Comparison of ENCODE assay signal across 8 mouse cellular contexts in genomic region chr4:134307367-134308072, GRCm38 (mm10). TPM values are rescaled to one million over a fixed set of nuclear protein-coding genes. Genes with fewer than 3 reads are reported as not detected.
DNase-seq lines count a peak whose midpoint lies in the region; ATAC-seq and TF ChIP-seq lines count a peak whose summit lies in the region.

No protein-coding gene starts in this region.

- H3K4me1 ChIP-seq in forebrain, embryonic 12.5 days, result peaks cover 10% of the 10 kb centered on the region
- H3K4me1 ChIP-seq in heart, embryonic 14.5 days (ENCODE audit: control insufficient read depth in 2 of 2, insufficient read depth in 2 of 2, low read length in 2 of 2), result peaks cover 9 to 21% of the 10 kb centered on the region in 2 experiments
- H3K4me1 ChIP-seq in liver, adult 2 months (ENCODE audit: control insufficient read depth, insufficient read depth, low read length), result peaks cover 4% of the 10 kb centered on the region
- no peaks in the 10 kb centered on the region; the same call in 1 of the 2 replicates for H3K4me1 ChIP-seq in midbrain, postnatal 0 days (ENCODE audit: insufficient read depth, low read length)

- H3K9me3 ChIP-seq in forebrain, embryonic 12.5 days, result no peaks in the 10 kb centered on the region
- no peaks in the 10 kb centered on the region for H3K9me3 ChIP-seq in heart, embryonic 14.5 days (ENCODE audit: control insufficient read depth, low read length)
- H3K9me3 ChIP-seq in midbrain, postnatal 0 days (ENCODE audit: low read length), result no peaks in the 10 kb centered on the region

- WGBS in forebrain, embryonic 12.5 days, result 25% methylated on average over 12 of the region's 12 CpGs
- 7% methylated on average over 12 of the region's 12 CpGs for WGBS in heart, embryonic 14.5 days
- 4% methylated on average over 12 of the region's 12 CpGs for WGBS in liver, adult 2 months
- 11% methylated on average over 12 of the region's 12 CpGs for WGBS in midbrain, postnatal 0 days

- no peaks in the 10 kb centered on the region for H3K79me2 ChIP-seq in liver, adult 2 months (ENCODE audit: control insufficient read depth, insufficient read depth, low read length)

- TF ChIP-seq CTCF in liver, adult 2 months (IDR thresholded peaks at IDR 0.05; ENCODE audit: low read depth, low read length), result peak; percentile 65
- peak; percentile 68 for TF ChIP-seq CTCF in midbrain, postnatal 0 days (IDR thresholded peaks at IDR 0.05)

- H3K4me2 ChIP-seq in forebrain, embryonic 12.5 days, result 0 out of 2 replicates have a peak overlapping the region, but pooled peaks have one; percentile 19
- peak overlapping the region; percentile 41 for H3K4me2 ChIP-seq in heart, embryonic 14.5 days (ENCODE audit: low read length)
- H3K4me2 ChIP-seq in midbrain, postnatal 0 days (ENCODE audit: low read depth, low read length, poor library complexity, severe bottlenecking), result peak overlapping the region; percentile 34

- no peaks in the 10 kb centered on the region for H3K27me3 ChIP-seq in forebrain, embryonic 12.5 days
- H3K27me3 ChIP-seq in heart, embryonic 14.5 days (ENCODE audit: control insufficient read depth, insufficient read depth, low read length), result no peaks in the 10 kb centered on the region
- no peaks in the 10 kb centered on the region for H3K27me3 ChIP-seq in liver, adult 2 months (ENCODE audit: control insufficient read depth, insufficient read depth, low read length)
- H3K27me3 ChIP-seq in midbrain, postnatal 0 days (ENCODE audit: insufficient read depth, low read length), result no peaks in the 10 kb centered on the region
- no peaks in the 10 kb centered on the region for H3K27me3 ChIP-seq in splenic B cell, adult 2 months (ENCODE audit: control insufficient read depth, insufficient read depth, low read length, poor library complexity, severe bottlenecking)

- no peak overlapping the region for H3K9ac ChIP-seq in forebrain, embryonic 12.5 days
- H3K9ac ChIP-seq in heart, embryonic 14.5 days (ENCODE audit: low read length), result no peak overlapping the region
- no peak overlapping the region for H3K9ac ChIP-seq in liver, adult 2 months (ENCODE audit: low read depth, low read length)
- no peak overlapping the region for H3K9ac ChIP-seq in midbrain, postnatal 0 days (replicated peaks; ENCODE audit: low read length, poor library complexity, severe bottlenecking)

- no peak for ATAC-seq in forebrain, embryonic 12.5 days (ENCODE audit: low FRiP score)
- ATAC-seq in heart, embryonic 14.5 days (ENCODE audit: insufficient number of reproducible peaks, insufficient read depth, low FRiP score, low read depth), result 0 out of 2 replicates have a peak, but pooled peaks have one; percentile 42
- ATAC-seq in midbrain, postnatal 0 days (ENCODE audit: low FRiP score), result peak; percentile 70

- H3K36me3 ChIP-seq in forebrain, embryonic 12.5 days (replicated peaks), result no peaks in the 10 kb centered on the region
- no peaks in the 10 kb centered on the region for H3K36me3 ChIP-seq in heart, embryonic 14.5 days (ENCODE audit: control insufficient read depth, insufficient read depth, low read length)
- no peaks in the 10 kb centered on the region for H3K36me3 ChIP-seq in liver, adult 2 months (ENCODE audit: control insufficient read depth, insufficient read depth, low read length)
- no peaks in the 10 kb centered on the region for H3K36me3 ChIP-seq in midbrain, postnatal 0 days (ENCODE audit: insufficient read depth, low read length)
- H3K36me3 ChIP-seq in splenic B cell, adult 2 months (ENCODE audit: control insufficient read depth, insufficient read depth, low read length, poor library complexity, severe bottlenecking), result no peaks in the 10 kb centered on the region

- no peak for TF ChIP-seq POLR2A in liver, adult 2 months (IDR thresholded peaks at IDR 0.05; ENCODE audit: extremely low read depth, insufficient read depth, low read length)

- no peak overlapping the region for H3K4me3 ChIP-seq in forebrain, embryonic 12.5 days (replicated peaks)
- H3K4me3 ChIP-seq in heart, embryonic 14.5 days (ENCODE audit: control insufficient read depth in 1 of 2, insufficient read depth in 1 of 2, low read depth in 1 of 2, low read length in 2 of 2), result no peak overlapping the region
- no peak overlapping the region for H3K4me3 ChIP-seq in liver, adult 2 months (ENCODE audit: insufficient read depth, low read depth, low read length)
- H3K4me3 ChIP-seq in midbrain, postnatal 0 days (ENCODE audit: low read depth, low read length), result no peak overlapping the region

- peak; percentile 61 for DNase-seq in adrenal gland, adult 2 months
- DNase-seq in kidney, postnatal 10 days, result peak; percentile 83
- DNase-seq in liver, adult 2 months (ENCODE audit: extremely low read depth, low read depth, low spot score), result peak; percentile 50
- peak; percentile 70 for DNase-seq in midbrain, postnatal 0 days (ENCODE audit: low spot score)
- DNase-seq in splenic B cell, adult 2 months (ENCODE audit: low read depth, low spot score), result peak; percentile 50
- DNase-seq in cerebellum, adult 9-11 months, result no peak

- H3K27ac ChIP-seq in forebrain, embryonic 12.5 days, result no peak overlapping the region
- peak overlapping the region; percentile 40 to 48; a peak in 3 of 4 replicates for H3K27ac ChIP-seq in heart, embryonic 14.5 days (replicated peaks in 1 of 2; ENCODE audit: control insufficient read depth in 1 of 2, insufficient read depth in 1 of 2, low read depth in 2 of 2, low read length in 2 of 2)
- H3K27ac ChIP-seq in liver, adult 2 months (replicated peaks; ENCODE audit: insufficient read depth, low read depth, low read length), result no peak overlapping the region
- peak overlapping the region; percentile 38; the same call in 1 of the 2 replicates for H3K27ac ChIP-seq in midbrain, postnatal 0 days (ENCODE audit: low read depth, low read length)

RNA-seq across cellular contexts. Expression of gene Trim63, which starts 7.4 kb away (rescaled TPM):
- not detected for total RNA-seq in adrenal gland, adult 2 months (2021)
- 0.06 and 0.11 TPM in 2 replicates for polyA plus RNA-seq in adrenal gland, adult 2 months (2012; rRNA removed)
- polyA plus RNA-seq in forebrain, embryonic 12.5 days (2016; fragmentation: Nextera tagmentation; extraction: Ambion mirVana), result 0.17 and 0.27 TPM in 2 replicates
- 39.4 and 43.2 TPM in 2 replicates for polyA plus RNA-seq in heart, embryonic 14.5 days (2014; fragmentation: Nextera tagmentation; extraction: Ambion mirVana)
- total RNA-seq in liver, adult 2 months (2014; rRNA removed), result 0.09 TPM in 1 of 2 replicates, not detected in the other
- not detected in 2 replicates for polyA plus RNA-seq in liver, adult 2 months (2012; rRNA removed)
- 1.5 and 2.0 TPM in 2 replicates for total RNA-seq in midbrain, postnatal 0 days (2014; rRNA removed)
- polyA plus RNA-seq in midbrain, postnatal 0 days (2015; fragmentation: Nextera tagmentation; extraction: Ambion mirVana), result 0.49 and 0.73 TPM in 2 replicates

RNA-seq across cellular contexts. Expression of gene Pdik1l, which starts 19.8 kb away (rescaled TPM):
- 10 to 100 TPM; 14.7 to 22.3 TPM for total RNA-seq in adrenal gland, adult 2 months (2021)
- 1.3 TPM in 2 replicates for polyA plus RNA-seq in adrenal gland, adult 2 months (2012; rRNA removed)
- polyA plus RNA-seq in forebrain, embryonic 12.5 days (2016; fragmentation: Nextera tagmentation; extraction: Ambion mirVana), result 33.3 and 34.8 TPM in 2 replicates
- polyA plus RNA-seq in heart, embryonic 14.5 days (2014; fragmentation: Nextera tagmentation; extraction: Ambion mirVana), result 13.5 and 15.3 TPM in 2 replicates
- 7.4 and 7.8 TPM in 2 replicates for total RNA-seq in liver, adult 2 months (2014; rRNA removed)
- 2.6 and 2.7 TPM in 2 replicates for polyA plus RNA-seq in liver, adult 2 months (2012; rRNA removed)
- 44.8 and 49.7 TPM in 2 replicates for total RNA-seq in midbrain, postnatal 0 days (2014; rRNA removed)
- polyA plus RNA-seq in midbrain, postnatal 0 days (2015; fragmentation: Nextera tagmentation; extraction: Ambion mirVana), result 27.6 and 30.8 TPM in 2 replicates

RNA-seq across cellular contexts. Expression of gene Slc30a2, which starts 35.5 kb away (rescaled TPM):
- total RNA-seq in adrenal gland, adult 2 months (2021), result 10 to 100 TPM; 21.2 to 60.8 TPM
- 33.0 and 56.4 TPM in 2 replicates for polyA plus RNA-seq in adrenal gland, adult 2 months (2012; rRNA removed)
- not detected in 2 replicates for polyA plus RNA-seq in forebrain, embryonic 12.5 days (2016; fragmentation: Nextera tagmentation; extraction: Ambion mirVana)
- polyA plus RNA-seq in heart, embryonic 14.5 days (2014; fragmentation: Nextera tagmentation; extraction: Ambion mirVana), result 0.08 and 0.11 TPM in 2 replicates
- under 0.01 and 0.07 TPM in 2 replicates for total RNA-seq in liver, adult 2 months (2014; rRNA removed)
- polyA plus RNA-seq in liver, adult 2 months (2012; rRNA removed), result not detected in 2 replicates
- not detected in 2 replicates for total RNA-seq in midbrain, postnatal 0 days (2014; rRNA removed)
- 0.17 and 0.21 TPM in 2 replicates for polyA plus RNA-seq in midbrain, postnatal 0 days (2015; fragmentation: Nextera tagmentation; extraction: Ambion mirVana)

RNA-seq across cellular contexts. Expression of gene Grrp1, which starts 53.6 kb away (rescaled TPM):
- 1 to 10 TPM; 6.2 to 9.3 TPM for total RNA-seq in adrenal gland, adult 2 months (2021)
- 28.5 and 31.8 TPM in 2 replicates for polyA plus RNA-seq in adrenal gland, adult 2 months (2012; rRNA removed)
- 4.1 and 5.2 TPM in 2 replicates for polyA plus RNA-seq in forebrain, embryonic 12.5 days (2016; fragmentation: Nextera tagmentation; extraction: Ambion mirVana)
- polyA plus RNA-seq in heart, embryonic 14.5 days (2014; fragmentation: Nextera tagmentation; extraction: Ambion mirVana), result 4.4 and 6.2 TPM in 2 replicates
- 0.13 and 0.28 TPM in 2 replicates for total RNA-seq in liver, adult 2 months (2014; rRNA removed)
- 0.27 and 0.29 TPM in 2 replicates for polyA plus RNA-seq in liver, adult 2 months (2012; rRNA removed)
- 18.0 and 27.1 TPM in 2 replicates for total RNA-seq in midbrain, postnatal 0 days (2014; rRNA removed)
- polyA plus RNA-seq in midbrain, postnatal 0 days (2015; fragmentation: Nextera tagmentation; extraction: Ambion mirVana), result 15.7 and 17.8 TPM in 2 replicates

Comparison
In these comparisons a context has a peak if more than half of its experiments do, and no peak if none do; other contexts are left out.
1. H3K27ac ChIP-seq: peak in heart, embryonic 14.5 days (2 of 2) and midbrain, postnatal 0 days (single experiment); none in forebrain, embryonic 12.5 days (single experiment) and liver, adult 2 months (single experiment).
2. RNA of gene Trim63, which starts 7.4 kb away (polyA plus RNA-seq): 39.4 to 43.2 TPM in heart, embryonic 14.5 days; 0.49 to 0.73 TPM in midbrain, postnatal 0 days, 0.17 to 0.27 TPM in forebrain, embryonic 12.5 days, 0.06 to 0.11 TPM in adrenal gland, adult 2 months and not detected in liver, adult 2 months; every median in the first group is over 10 times any median in the second.
3. RNA of gene Slc30a2, which starts 35.5 kb away (polyA plus RNA-seq): 33.0 to 56.4 TPM in adrenal gland, adult 2 months; 0.17 to 0.21 TPM in midbrain, postnatal 0 days, 0.08 to 0.11 TPM in heart, embryonic 14.5 days, not detected in forebrain, embryonic 12.5 days and not detected in liver, adult 2 months; every median in the first group is over 10 times any median in the second.
4. Peak in every context shown above with its lines, with median percentiles within 50 percentile points of each other: H3K4me2 ChIP-seq.